Mouse (Mus musculus) liver, adult 2 months (tissue): ENCODE results near the gene Pdcd10.

Source experiments
- CTCF ChIP-seq: fragments of 200-500 bp; IDR thresholded peaks from 2 replicates; pipeline ENCODE4 v1.5.1; 2011; ENCODE audit warnings: low read depth, low read length, control low read depth
- POLR2A ChIP-seq: fragments of 200-500 bp; IDR thresholded peaks from 2 replicates; pipeline ENCODE4 v1.6.1; 2011; ENCODE audit warnings: low read length, control low read depth; ENCODE audit not compliant: insufficient read depth; ENCODE audit errors: extremely low read depth

- TF ChIP-seq CTCF (no peak), POLR2A (no peak)
These were observed 35.3 kb downstream of the Pdcd10 start for GRCm38 (mm10) chr3:75521314-75521713.
